Mouse (Mus musculus) thymus, adult 18-20 months (tissue): ENCODE measurements around the gene Mga.

Source experiments
- DNase-seq, 2 experiments: peaks; one replicate each; pipeline ENCODE4 v3.0.0; 2022; ENCODE audit warnings: mixed read lengths in 2 of 2

The Mga gene

DNA sequence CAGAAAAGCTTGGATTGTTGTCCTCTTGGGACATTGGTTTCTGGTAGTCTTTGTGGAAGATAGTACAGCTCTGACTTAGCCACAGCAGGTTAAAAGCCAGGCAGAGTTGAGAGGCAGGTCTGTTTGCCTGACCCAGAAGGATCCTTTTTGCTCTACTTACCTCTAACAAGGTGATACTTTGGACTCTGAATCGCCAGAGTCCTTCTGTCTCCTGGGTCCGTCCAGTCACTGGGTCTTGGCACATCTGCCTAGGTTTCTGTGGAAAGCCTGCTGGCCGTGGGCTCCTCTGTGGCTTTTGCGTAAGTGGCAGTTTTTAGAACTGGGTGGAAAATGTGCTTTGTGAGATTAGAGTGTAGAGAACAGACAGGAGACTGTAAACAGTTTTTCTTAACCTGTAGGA is 91.9 kb downstream of the Mga start:
- no peak for DNase-seq

DNA sequence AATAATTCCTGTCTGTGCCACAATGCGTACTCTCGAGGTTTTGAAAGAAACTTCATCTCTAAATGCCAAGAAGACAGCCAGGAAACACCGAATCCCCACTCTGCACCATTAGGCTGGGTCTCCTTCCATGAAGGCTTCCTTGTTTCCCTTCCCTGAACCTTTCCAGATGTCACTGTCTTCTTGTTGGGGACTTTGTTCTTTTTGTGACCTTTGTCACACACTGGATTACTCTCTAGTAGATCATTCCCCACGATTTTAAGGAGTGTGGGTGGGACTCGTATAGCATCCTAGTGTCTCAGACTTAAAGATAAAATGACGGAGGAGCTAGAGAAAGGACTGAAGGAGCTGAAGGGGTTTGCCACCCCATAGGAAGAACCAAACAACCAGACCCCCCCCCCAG is 93.9 kb downstream of the Mga start:
- DNase-seq: no peak

DNA sequence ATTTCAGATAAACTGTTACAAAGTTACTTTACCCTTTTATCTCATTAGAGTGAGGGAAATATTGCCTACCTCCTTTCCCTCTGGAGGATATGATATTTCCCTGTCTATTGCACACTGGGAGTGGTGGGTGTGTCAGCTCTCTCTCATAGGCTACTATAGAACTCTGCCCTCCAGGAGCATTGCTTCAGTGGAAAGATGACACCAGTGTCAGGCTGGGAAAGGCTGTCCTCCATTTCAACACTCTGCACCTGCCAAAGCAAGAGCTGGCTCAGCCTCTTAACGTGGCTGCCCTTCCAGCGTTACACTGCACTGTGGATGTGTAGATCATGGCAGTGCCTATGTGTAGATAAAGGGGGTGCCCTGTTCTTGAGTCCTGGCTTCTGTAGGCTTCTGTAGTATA is 95.3 kb downstream of the Mga start:
- no peak for DNase-seq

DNA sequence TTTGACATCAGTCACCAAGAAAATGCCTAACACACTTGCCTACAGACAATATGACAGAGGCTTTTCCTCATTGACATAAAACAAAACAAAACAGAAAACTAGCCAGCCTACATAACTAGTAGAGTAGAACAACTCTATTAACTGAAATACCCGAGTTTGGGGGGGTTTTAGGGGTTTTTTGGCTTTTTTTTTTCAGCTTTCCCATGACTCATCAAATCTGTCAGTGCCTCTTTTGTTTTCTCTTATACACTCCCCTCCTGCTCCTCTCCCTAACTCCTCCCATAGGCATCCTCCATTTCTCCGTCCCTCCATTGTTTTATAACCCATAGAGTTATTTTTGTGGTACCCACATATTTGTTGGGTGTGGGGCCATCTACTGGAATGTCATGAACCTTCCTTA is 96.5 kb downstream of the Mga start:
- no peak for DNase-seq

DNA sequence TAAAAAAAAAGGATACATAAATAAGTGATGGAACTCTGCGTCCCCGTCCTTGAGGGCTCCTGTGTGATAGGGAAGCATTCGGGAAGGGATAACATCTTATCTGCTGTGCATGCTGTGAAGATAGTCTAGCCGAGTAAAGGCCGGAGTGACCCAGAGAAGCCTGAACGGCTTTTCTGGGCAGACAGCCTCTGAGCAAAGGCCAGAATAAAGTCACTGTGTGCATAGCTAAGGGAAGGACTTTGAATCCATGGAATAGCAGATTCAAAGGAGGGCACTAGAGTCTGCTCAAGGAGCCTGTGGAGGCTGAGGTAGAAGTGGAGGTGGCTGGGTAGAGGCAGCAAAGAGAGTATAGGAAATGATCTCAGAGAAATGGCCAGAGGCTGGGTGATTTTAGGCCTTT is 97.8 kb downstream of the Mga start:
- DNase-seq: no peak

DNA sequence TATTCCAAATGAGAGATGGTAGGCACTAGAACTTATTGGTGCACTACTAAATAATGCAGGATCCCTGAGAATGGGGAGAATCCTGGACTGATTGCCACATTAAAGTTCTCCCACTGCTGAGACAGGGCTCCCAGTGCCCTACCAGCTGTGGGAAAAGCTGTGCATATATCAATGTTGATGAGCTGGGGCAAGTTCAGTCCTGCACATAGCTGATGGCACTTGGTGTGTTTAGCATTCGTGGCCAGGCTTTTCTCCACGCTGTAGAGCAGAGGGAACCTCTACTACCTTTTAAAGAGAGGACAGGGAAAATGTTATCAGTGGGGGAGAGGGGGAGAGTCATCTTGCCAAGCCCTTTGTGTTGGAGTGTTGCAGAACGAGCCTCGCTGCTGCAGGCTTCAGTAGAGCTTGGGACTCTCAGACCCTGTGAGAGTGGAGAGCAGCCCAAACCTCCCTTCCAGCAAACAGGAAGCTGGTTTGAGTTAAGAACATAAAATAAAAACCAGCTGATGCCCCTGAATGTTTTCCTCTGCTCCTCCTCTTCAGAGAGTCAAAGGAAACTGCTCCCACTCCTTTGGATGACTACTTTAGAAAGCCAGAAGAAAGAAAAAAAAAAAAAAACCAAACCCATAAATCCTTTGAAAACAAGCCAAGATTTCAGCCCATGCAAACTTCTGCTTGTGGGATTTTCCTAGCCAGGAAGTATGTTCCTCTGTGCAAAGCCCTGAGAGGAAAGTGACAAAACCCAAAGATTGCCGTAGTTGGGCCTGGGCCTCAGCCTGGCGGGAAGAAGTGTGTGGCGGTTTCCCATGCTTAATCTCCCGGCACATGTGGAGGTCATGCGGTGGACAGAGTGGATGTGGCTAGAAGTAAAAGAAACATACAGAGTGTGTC is 98.6 kb downstream of the Mga start:
- DNase-seq: no peak

DNA sequence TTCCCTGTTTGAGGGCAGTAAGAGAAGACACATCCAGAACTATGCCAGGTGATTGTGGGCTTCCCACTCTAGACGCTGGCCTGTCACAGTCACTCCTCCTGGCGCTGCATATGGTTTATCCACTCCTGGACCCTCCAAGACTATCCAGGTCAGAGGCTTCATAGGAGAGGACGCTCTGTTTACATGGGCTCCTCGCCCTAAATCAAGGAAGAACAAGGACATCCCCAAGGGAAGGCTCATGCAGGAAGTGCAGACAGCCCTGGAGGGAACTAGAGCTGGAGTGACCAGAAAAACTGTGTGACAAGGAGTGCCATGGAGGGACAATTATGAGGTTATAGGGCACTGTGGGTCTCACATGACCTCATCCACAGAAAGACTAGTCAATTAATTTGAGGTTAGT is 100.3 kb downstream of the Mga start:
- no peak for DNase-seq

DNA sequence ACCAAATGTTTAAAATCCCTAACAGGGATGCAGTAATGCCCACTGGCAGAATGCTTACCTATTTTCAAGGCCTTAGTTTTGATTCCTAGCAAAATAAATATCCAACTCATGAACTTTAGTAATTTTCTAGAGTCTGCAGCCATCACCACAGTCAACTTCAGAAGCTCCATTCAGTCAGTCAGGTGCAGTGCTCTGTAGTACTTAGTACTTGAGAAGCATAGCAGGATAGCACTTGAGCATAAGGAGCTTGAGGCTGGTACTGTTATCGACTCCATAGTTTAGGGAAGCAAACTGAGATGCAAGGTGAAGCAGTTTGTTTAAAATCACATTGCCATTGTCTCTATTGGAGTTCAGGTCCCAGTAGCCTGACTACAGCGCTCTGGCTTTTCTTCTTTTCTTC is 102.7 kb downstream of the Mga start:
- DNase-seq: no peak

DNA sequence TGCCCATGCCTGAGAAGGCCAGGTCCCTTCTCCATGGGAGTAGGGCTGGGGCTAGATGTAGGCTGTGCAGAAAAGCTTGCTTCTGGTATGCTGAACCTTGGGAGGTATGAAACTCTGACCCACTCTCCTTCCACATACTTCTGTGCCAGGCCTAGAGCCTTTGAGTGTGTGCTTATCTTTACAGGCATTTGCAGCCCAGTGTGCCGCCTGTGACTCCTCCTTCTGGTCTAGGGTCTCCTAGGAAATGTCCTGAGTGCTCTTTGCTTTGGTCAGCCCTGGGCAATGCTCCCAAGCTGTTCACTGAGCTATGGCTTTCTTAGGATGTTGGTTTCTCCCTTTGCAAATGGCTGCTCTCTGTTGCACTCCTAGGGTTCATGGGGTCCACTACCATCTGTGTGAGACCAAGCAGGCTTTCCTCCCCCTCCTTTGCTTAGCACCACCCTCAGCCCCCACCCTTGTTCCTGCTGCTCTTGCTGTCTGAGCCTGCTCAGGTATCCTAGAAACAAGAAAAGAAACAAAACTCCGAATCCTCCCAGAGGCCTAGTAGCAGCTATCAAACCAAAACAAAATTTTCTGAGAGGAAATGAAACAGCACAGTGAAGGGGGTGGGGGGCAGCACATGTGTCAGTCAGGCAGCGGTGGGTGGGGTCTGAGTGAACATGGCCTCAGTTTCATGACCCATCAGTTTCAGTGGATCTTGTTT is 104.0 kb downstream of the Mga start:
- no peak for DNase-seq

DNA sequence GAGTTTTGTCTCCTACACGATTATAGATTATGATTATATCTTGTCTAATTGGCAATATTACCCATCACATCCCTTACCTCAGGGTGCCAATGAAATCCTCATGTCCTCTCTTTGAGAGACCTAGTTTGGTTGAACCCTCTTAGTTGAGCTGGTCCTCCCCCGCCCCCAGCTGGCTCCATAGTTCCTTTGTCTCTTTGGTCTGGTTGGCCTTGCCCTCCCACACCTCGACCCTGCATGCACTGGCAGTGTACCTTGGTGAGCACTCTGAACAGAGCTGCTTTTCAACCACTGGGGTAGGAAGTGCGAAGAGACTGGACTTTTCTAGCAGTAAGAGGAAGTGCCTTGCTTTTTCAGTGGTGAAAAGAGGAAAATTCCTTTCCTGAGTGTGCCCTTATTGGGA is 104.9 kb downstream of the Mga start:
- DNase-seq: no peak

DNA sequence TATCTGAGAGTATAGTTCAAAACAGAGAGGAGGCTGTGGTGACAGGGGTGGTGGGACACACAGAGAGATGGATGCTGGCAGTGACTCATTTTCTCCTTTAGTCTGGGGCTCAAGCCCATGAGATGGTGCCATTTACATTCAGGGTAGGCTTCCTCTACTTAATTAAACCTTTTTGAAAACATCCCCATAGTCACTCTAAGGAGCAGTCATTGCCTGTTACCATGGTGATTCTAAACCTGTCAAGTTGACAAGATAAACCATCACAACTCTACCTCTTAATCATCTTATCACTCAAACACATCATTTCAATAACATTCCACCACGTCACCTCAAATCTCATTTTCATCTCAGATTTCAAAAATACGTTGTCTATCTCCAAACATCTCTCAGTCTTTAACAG is 106.9 kb downstream of the Mga start:
- no peak for DNase-seq

DNA sequence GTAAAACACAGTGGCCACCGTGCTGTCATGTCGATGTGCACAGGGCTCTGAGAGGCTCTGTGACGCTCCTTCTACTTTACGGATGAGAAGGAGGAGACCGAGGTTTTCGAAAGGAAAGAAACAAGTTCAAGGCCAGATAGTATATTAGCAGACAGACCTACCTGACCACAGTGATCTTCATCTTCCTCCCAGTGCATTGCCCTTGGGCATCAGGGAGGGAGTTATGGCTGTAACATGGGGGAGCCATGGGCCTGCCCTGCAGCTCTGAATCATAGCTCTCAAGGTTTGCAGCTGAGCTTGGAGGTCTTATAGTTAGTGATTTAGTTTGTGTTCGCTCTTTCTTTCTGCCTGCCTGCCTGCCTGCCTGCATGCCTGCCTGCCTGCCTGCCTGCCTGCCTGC is 109.7 kb downstream of the Mga start:
- DNase-seq: no peak

DNA sequence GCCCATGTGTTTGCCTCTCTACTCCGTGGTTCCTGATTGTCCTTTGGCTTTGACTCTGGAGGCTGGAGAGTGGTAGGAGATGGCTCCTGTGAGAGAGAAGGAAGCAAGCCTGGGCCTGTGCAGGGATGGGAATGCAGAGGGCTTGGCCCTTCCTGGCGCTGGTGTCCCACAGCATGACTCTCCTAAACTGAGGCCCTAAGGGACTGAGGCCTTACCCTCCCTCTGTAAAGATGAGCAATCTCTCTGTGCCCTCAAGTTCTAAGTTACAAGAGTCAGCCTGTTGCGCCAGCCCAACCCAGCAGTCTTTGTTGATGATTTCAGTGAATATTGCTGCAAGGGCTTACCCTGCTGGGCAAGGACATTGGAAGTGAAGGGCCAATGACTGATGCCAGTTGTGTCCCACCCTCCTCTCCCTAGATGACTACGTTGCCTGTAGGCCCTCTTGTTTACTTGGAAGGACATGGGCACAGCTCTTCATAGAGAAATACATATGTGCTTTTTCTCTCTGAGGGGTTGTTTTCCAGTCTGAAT is 110.7 kb downstream of the Mga start:
- DNase-seq: no peak

DNA sequence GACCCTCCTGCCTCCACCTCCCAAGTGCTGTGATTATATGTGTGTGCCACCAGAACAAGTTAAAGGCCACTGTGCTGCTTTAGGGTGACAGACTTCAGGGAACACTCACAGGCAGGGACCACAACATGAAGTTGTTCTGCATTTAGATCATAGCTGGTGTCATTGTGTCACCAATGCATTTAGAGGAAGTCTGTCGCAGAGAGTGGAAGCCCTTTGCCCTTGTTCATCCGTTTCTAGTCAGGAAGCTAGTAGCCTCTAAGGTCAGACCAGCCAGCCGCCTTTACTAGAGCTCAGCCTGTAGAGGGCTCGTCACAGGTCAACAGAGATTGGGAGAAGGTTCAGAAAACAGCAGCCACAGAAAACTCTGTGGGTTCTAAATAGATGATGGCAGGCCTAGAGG is 111.6 kb downstream of the Mga start:
- DNase-seq: no peak

DNA sequence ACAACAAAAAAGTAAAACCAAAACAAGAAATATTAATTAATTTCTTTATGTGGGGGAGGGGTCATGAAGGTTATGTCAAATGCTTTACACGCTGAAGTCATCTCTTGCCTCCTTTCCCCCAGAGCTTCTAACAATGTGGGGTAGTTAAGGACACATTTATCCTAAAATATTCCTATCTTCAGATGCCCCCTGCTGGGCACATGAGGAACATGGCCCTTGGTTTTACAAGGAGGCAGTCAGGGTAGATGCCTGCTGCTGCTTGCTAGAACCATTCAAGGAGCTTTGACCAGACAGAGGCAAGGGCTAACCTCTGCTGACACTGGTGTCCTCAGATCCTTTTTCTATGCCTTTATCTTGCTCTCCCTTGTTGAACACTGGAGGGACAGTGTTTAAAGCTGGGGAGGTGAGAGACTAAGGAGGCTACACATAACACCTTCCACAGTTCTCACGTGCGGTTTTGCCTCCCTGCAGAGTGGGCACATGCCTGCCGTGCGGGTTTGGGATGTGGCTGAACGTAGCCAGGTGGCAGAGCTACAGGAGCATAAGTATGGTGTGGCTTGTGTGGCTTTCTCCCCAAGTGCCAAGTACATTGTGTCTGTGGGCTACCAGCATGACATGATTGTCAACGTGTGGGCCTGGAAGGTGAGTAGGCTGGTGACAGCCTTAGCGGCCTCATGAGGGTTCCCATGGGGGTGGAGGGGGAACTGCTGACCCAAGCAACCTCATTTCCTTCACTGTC is 114.6 kb downstream of the Mga start:
- no peak for DNase-seq

DNA sequence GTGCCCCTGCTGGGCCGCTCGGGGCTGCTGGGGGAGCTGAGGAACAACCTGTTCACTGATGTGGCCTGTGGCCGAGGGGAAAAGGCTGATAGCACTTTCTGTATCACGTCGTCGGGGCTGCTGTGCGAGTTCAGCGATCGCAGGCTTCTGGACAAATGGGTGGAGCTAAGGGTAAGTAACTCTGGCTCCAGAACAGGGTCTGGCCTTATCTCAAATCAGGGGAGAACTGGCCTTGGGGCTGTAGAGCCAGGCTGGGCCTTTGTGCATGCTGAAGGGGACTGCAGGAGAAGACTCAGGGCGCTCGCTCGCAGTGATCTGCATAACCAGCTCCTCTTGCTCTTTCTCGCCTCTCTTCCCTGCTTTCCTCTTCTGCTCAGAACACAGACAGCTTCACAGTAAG is 115.9 kb downstream of the Mga start:
- no peak for DNase-seq

DNA sequence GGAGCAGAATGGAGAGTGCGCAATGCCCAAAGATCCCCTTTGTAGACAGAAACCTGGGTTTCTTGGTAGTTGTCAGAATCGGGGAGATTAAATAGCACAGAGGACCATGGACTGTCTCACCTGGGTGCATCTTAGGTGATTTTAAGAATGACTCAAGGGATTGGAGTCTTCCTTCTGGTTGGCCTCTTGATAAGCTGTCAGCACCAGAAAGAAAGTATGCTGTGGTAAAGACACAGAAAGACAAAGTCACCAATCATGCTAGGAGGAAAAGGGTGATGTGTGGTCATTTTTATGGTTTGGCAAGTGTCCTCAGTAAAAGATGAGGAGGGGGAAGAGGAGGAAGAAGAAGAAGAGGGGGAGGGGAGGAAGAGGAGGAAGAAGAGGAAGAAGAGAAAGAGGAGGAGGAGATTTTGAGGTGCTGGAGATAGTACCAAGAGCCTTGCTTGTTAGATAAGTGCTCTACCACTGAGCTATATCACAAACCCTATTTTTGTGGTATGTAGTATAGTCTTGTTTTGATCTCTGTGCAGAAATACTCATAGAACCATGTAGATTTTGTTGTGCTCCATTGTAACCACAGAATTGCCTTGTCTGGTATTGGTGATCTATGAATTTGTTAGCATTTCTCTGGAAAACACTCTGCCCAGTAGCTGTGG is 116.9 kb downstream of the Mga start:
- no peak for DNase-seq

DNA sequence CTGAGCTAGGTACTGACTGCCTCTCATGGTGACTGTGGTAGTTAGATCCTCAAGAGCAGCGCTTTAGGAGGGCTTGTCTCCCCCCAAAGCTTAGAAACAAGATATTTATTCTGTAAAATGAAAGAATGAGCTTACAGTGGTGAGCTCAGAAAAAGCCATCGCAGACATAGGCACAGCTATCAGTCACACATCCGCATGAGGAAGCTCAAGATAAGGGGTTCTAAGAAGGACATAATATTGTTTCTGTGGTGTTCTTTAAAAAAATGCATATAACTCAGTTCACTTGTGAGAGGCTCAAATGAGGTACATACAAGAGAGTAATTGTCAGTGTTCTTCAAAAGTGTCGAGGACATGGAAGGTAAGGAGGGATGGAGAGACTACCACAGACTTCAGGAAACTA is 118.9 kb downstream of the Mga start:
- DNase-seq: no peak

DNA sequence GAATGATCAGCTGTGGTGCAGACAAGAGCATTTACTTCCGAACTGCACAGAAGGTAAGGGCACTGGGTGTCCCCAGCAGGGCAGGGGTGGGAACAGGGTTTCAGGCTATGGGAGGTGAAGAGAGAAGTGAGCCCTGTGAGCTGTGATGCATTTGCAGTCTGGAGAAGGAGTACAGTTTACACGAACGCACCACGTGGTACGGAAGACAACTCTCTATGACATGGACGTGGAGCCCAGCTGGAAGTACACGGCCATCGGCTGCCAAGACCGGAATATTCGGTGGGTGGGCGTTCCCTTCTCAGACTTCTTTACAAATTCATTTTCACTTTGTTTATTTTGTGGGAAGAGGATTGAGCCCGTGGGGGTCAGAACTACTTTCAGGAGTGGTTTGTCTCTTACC is 120.6 kb downstream of the Mga start:
- no peak for DNase-seq
